Mouse (Mus musculus) embryonic facial prominence, embryonic 13.5 days (tissue): Measurements from ENCODE around the gene Cnmd. TPM values are rescaled to one million over a fixed set of nuclear protein-coding genes. Genes with fewer than 3 reads are reported as not detected.

Source experiments
- ATAC-seq: fragments of 200-750 bp; cut with Nextera tagmentation; 2 replicates; pipeline ENCODE4 v1.8.0; 2017; ENCODE audit warnings: low read depth; ENCODE audit not compliant: insufficient number of reproducible peaks, insufficient read depth, low FRiP score, low TSS enrichment
- H3K27ac ChIP-seq: fragments of 300-500 bp; sonication (generic); 2 replicates; pipeline ENCODE4 v1.5.1; 2015; ENCODE audit warnings: moderate library complexity, mild to moderate bottlenecking, inconsistent platforms
- H3K27me3 ChIP-seq: fragments of 300-500 bp; sonication (generic); 2 replicates; pipeline ENCODE4 v1.6.1; 2015; ENCODE audit warnings: mild to moderate bottlenecking, inconsistent platforms
- H3K36me3 ChIP-seq: fragments of 300-500 bp; sonication (generic); 2 replicates; pipeline ENCODE4 v1.6.1; 2015; ENCODE audit warnings: mild to moderate bottlenecking, inconsistent platforms
- H3K4me1 ChIP-seq: fragments of 300-500 bp; sonication (generic); 2 replicates; pipeline ENCODE4 v1.6.1; 2015; ENCODE audit warnings: inconsistent platforms
- H3K4me2 ChIP-seq: fragments of 300-500 bp; sonication (generic); 2 replicates; pipeline ENCODE4 v1.6.1; 2015; ENCODE audit warnings: moderate library complexity, mild to moderate bottlenecking, inconsistent platforms
- H3K4me3 ChIP-seq: fragments of 300-500 bp; sonication (generic); 2 replicates; pipeline ENCODE4 v1.5.1; 2015; ENCODE audit warnings: mild to moderate bottlenecking, inconsistent platforms
- H3K9ac ChIP-seq: fragments of 300-500 bp; sonication (generic); 2 replicates; pipeline ENCODE4 v1.6.1; 2015; ENCODE audit warnings: mild to moderate bottlenecking, inconsistent platforms
- H3K9me3 ChIP-seq: fragments of 300-500 bp; sonication (generic); 2 replicates; pipeline ENCODE4 v1.6.1; 2016; ENCODE audit warnings: inconsistent platforms
- WGBS: fragments of 180-500 bp; shearing (Covaris S2); methylation state at CpG from one replicate; pipeline ENCODE4 v1.1.7; 2015; ENCODE audit warnings: mixed read lengths; 5-methylcytosine and 5-hydroxymethylcytosine counted together
- polyA plus RNA-seq: library from polyadenylated mRNA; unstranded; fragments of >200 nt; fragmentation: Nextera tagmentation; extraction: Ambion mirVana; gene quantifications from 2 replicates; pipeline ENCODE4 v1.2.1, GENCODE M21; 2015

The Cnmd gene
- polyA plus RNA-seq, 1 experiment from 2014 or later = 124 TPM

GRCm38 (mm10) chr14:79636814-79637213 lies 25.2 kb downstream of the Cnmd start:
- ATAC-seq = no peak
- 72% methylated on average over 4 of the region's 4 CpGs for WGBS
- Histone ChIP-seq H3K27me3 (no peaks in the 10 kb centered on the region), H3K4me1 (no peaks in the 10 kb centered on the region), H3K9me3 (no peaks in the 10 kb centered on the region), H3K36me3 (peaks cover 6% of the 10 kb centered on the region; the same call in 1 of the 2 replicates), H3K9ac (no peak overlapping the region), H3K4me3 (no peak overlapping the region), H3K27ac (no peak overlapping the region), H3K4me2 (no peak overlapping the region)

GRCm38 (mm10) chr14:79633196-79633595 lies 28.8 kb downstream of the Cnmd start:
- Histone ChIP-seq H3K27ac (no peak overlapping the region), H3K9me3 (no peaks in the 10 kb centered on the region), H3K4me3 (no peak overlapping the region), H3K9ac (no peak overlapping the region), H3K4me1 (no peaks in the 10 kb centered on the region), H3K4me2 (no peak overlapping the region), H3K27me3 (no peaks in the 10 kb centered on the region), H3K36me3 (peaks cover 28% of the 10 kb centered on the region)
- no peak for ATAC-seq
- WGBS = 95% methylated on average over 2 of the region's 2 CpGs

GRCm38 (mm10) chr14:79632330-79632729 lies 29.6 kb downstream of the Cnmd start:
- Histone ChIP-seq H3K27ac (no peak overlapping the region), H3K9ac (no peak overlapping the region), H3K4me3 (no peak overlapping the region), H3K27me3 (no peaks in the 10 kb centered on the region), H3K4me2 (no peak overlapping the region), H3K36me3 (peaks cover 36% of the 10 kb centered on the region), H3K4me1 (no peaks in the 10 kb centered on the region), H3K9me3 (no peaks in the 10 kb centered on the region)
- WGBS = 82% methylated on average over 6 of the region's 6 CpGs
- ATAC-seq = no peak

- Histone ChIP-seq H3K4me3 (no peak overlapping the region), H3K4me2 (no peak overlapping the region), H3K27ac (no peak overlapping the region), H3K27me3 (no peaks in the 10 kb centered on the region), H3K36me3 (peaks cover 70% of the 10 kb centered on the region), H3K9ac (no peak overlapping the region), H3K4me1 (no peaks in the 10 kb centered on the region), H3K9me3 (no peaks in the 10 kb centered on the region)
- ATAC-seq = no peak
- 84% methylated on average over 3 of the region's 3 CpGs for WGBS
Observed at GRCm38 (mm10) chr14:79621143-79621542, 40.8 kb downstream of the Cnmd start.

- H3K36me3 ChIP-seq = peaks cover 64% of the 10 kb centered on the region
- no peaks in the 10 kb centered on the region for H3K9me3 ChIP-seq
- no peaks in the 10 kb centered on the region for H3K4me1 ChIP-seq
- no peaks in the 10 kb centered on the region for H3K27me3 ChIP-seq
- no peak for ATAC-seq
- no peak overlapping the region for H3K9ac ChIP-seq
- H3K27ac ChIP-seq = no peak overlapping the region
- H3K4me2 ChIP-seq = no peak overlapping the region
- WGBS = 94% methylated on average over 7 of the region's 7 CpGs
- no peak overlapping the region for H3K4me3 ChIP-seq
Observed at GRCm38 (mm10) chr14:79619802-79620201, 42.2 kb downstream of the Cnmd start.

- ATAC-seq = no peak
- H3K9ac ChIP-seq = no peak overlapping the region
- no peaks in the 10 kb centered on the region for H3K4me1 ChIP-seq
- peaks cover 68% of the 10 kb centered on the region for H3K36me3 ChIP-seq
- H3K9me3 ChIP-seq = no peaks in the 10 kb centered on the region
- 80% methylated on average over 8 of the region's 8 CpGs for WGBS
- no peak overlapping the region for H3K27ac ChIP-seq
- no peak overlapping the region for H3K4me3 ChIP-seq
- H3K27me3 ChIP-seq = no peaks in the 10 kb centered on the region
- H3K4me2 ChIP-seq = no peak overlapping the region
Observed at GRCm38 (mm10) chr14:79617121-79617828, 44.7 kb downstream of the Cnmd start.

GRCm38 (mm10) chr14:79608286-79608685 lies 53.7 kb downstream of the Cnmd start:
- H3K4me1 ChIP-seq = no peaks in the 10 kb centered on the region
- WGBS = 91% methylated on average over 6 of the region's 6 CpGs
- no peaks in the 10 kb centered on the region for H3K27me3 ChIP-seq
- no peak overlapping the region for H3K4me3 ChIP-seq
- H3K9ac ChIP-seq = no peak overlapping the region
- peaks cover 83% of the 10 kb centered on the region for H3K36me3 ChIP-seq
- no peak for ATAC-seq
- no peak overlapping the region for H3K27ac ChIP-seq
- H3K4me2 ChIP-seq = no peak overlapping the region
- H3K9me3 ChIP-seq = no peaks in the 10 kb centered on the region

GRCm38 (mm10) chr14:79607352-79607751 lies 54.6 kb downstream of the Cnmd start:
- H3K36me3 ChIP-seq = peaks cover 82% of the 10 kb centered on the region
- H3K9me3 ChIP-seq = no peaks in the 10 kb centered on the region
- H3K9ac ChIP-seq = no peak overlapping the region
- WGBS = 93% methylated on average over 4 of the region's 4 CpGs
- no peak overlapping the region for H3K4me2 ChIP-seq
- no peak overlapping the region for H3K27ac ChIP-seq
- H3K27me3 ChIP-seq = no peaks in the 10 kb centered on the region
- no peaks in the 10 kb centered on the region for H3K4me1 ChIP-seq
- no peak overlapping the region for H3K4me3 ChIP-seq
- ATAC-seq = no peak

GRCm38 (mm10) chr14:79606867-79607266 lies 55.1 kb downstream of the Cnmd start:
- H3K4me1 ChIP-seq = no peaks in the 10 kb centered on the region
- no peak overlapping the region for H3K4me3 ChIP-seq
- WGBS = 90% methylated on average over 3 of the region's 3 CpGs
- H3K9ac ChIP-seq = no peak overlapping the region
- H3K9me3 ChIP-seq = no peaks in the 10 kb centered on the region
- H3K4me2 ChIP-seq = no peak overlapping the region
- no peak for ATAC-seq
- H3K27ac ChIP-seq = no peak overlapping the region
- H3K36me3 ChIP-seq = peaks cover 80% of the 10 kb centered on the region
- no peaks in the 10 kb centered on the region for H3K27me3 ChIP-seq

GRCm38 (mm10) chr14:79606392-79606791 lies 55.6 kb downstream of the Cnmd start:
- no peak overlapping the region for H3K9ac ChIP-seq
- H3K4me1 ChIP-seq = no peaks in the 10 kb centered on the region
- no peak overlapping the region for H3K4me3 ChIP-seq
- no peak overlapping the region for H3K27ac ChIP-seq
- no peaks in the 10 kb centered on the region for H3K9me3 ChIP-seq
- 91% methylated on average over 6 of the region's 6 CpGs for WGBS
- no peaks in the 10 kb centered on the region for H3K27me3 ChIP-seq
- peaks cover 81% of the 10 kb centered on the region for H3K36me3 ChIP-seq
- no peak for ATAC-seq
- H3K4me2 ChIP-seq = no peak overlapping the region

- H3K36me3 ChIP-seq = peaks cover 81% of the 10 kb centered on the region
Observed at GRCm38 (mm10) chr14:79605881-79606280, 56.1 kb downstream of the Cnmd start.

GRCm38 (mm10) chr14:79596602-79597001 lies 65.4 kb downstream of the Cnmd start:
- ATAC-seq = no peak
- no peak overlapping the region for H3K9ac ChIP-seq
- no peak overlapping the region for H3K4me3 ChIP-seq
- 87% methylated on average over 4 of the region's 4 CpGs for WGBS
- H3K9me3 ChIP-seq = no peaks in the 10 kb centered on the region
- no peaks in the 10 kb centered on the region for H3K4me1 ChIP-seq
- no peak overlapping the region for H3K4me2 ChIP-seq
- H3K27me3 ChIP-seq = no peaks in the 10 kb centered on the region
- H3K27ac ChIP-seq = no peak overlapping the region
- peaks cover 61% of the 10 kb centered on the region for H3K36me3 ChIP-seq

More at GRCm38 (mm10) chr14:79605881-79606280, 56.1 kb downstream of the Cnmd start:
- Histone ChIP-seq H3K4me3 (no peak overlapping the region), H3K4me1 (no peaks in the 10 kb centered on the region), H3K27ac (no peak overlapping the region), H3K4me2 (no peak overlapping the region), H3K9ac (no peak overlapping the region), H3K27me3 (no peaks in the 10 kb centered on the region), H3K9me3 (no peaks in the 10 kb centered on the region)
- ATAC-seq = no peak
- 87% methylated on average over 2 of the region's 2 CpGs for WGBS
